Mouse (Mus musculus) heart, postnatal 0 days (tissue): ENCODE measurements at regions not wholly inside any gene's neighbourhood (a gene's known extent, or its start where the extent isn't known, plus 50 kb on each side); places are given as distances from the start of the nearest gene placed in this dataset.

Source experiments
- CTCF ChIP-seq: IDR thresholded peaks from 2 replicates; pipeline ENCODE4 v1.5.1; 2016; ENCODE audit warnings: antibody characterized with exemption, control low read depth, low read depth
- EP300 ChIP-seq: IDR thresholded peaks from 2 replicates; pipeline ENCODE4 v1.6.1; 2016; ENCODE audit warnings: antibody characterized with exemption, low read depth

- TF ChIP-seq CTCF, result no peak
- no peak for TF ChIP-seq EP300
Observed at GRCm38 (mm10) chr4:95193028-95193427, 141.0 kb upstream of the Jun start.
